Mouse (Mus musculus) layer of hippocampus, postnatal 10 days (tissue): ENCODE measurements around the gene Rnf121. TPM values are rescaled to one million over a fixed set of nuclear protein-coding genes. Genes with fewer than 3 reads are reported as not detected.

Source experiments
- DNase-seq, 2 experiments: peaks; one replicate each; pipeline ENCODE4 v3.0.0; 2021; ENCODE audit warnings: low spot score in 2 of 2
- total RNA-seq, 2 experiments: library from RNA; stranded (reverse); gene quantifications; 2 replicates each; pipeline ENCODE4 v1.2.3; 2021

Rnf121 gene
- total RNA-seq, 2 experiments from 2014 or later: 44.6 to 45.4 TPM

DNA sequence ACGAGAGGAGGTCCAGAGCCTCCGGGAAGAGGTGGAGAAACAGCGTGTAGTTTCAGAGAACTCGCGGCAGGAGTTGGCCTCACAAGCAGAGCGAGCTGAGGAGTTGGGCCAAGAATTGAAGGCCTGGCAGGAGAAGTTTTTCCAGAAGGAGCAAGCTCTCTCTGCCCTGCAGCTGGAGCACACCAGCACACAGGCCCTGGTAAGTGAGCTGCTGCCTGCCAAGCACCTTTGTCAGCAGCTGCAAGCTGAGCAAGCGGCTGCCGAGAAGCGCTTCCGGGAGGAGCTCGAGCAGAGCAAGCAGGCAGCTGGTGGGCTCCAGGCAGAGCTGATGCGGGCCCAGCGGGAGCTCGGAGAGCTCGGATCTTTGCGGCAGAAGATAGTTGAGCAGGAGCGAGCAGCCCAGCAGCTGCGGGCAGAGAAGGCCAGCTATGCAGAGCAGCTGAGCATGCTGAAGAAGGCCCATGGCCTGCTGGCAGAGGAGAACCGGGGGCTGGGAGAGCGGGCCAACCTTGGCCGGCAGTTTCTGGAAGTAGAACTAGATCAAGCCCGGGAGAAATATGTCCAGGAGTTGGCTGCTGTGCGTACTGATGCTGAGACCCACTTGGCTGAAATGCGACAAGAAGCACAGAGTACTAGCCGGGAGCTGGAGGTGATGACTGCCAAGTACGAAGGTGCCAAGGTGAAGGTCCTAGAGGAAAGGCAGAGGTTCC, 64.2 kb downstream of the Rnf121 start:
- peak; percentile 57 to 65 for DNase-seq

DNA sequence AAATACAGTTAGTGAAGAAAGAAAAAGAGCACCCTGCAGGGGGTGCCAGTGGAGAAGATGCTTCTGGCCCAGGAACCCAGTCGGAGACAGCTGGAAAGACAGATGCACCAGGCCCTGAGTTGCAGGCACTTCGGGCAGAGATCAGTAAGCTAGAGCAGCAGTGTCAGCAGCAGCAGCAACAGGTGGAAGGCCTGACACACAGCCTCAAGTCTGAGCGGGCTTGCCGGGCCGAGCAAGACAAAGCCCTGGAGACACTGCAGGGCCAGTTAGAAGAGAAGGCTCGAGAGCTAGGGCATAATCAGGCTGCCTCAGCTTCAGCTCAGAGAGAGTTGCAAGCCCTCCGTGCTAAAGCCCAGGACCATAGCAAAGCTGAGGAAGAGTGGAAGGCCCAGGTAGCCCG, 65.0 kb downstream of the Rnf121 start:
- DNase-seq: no peak

DNA sequence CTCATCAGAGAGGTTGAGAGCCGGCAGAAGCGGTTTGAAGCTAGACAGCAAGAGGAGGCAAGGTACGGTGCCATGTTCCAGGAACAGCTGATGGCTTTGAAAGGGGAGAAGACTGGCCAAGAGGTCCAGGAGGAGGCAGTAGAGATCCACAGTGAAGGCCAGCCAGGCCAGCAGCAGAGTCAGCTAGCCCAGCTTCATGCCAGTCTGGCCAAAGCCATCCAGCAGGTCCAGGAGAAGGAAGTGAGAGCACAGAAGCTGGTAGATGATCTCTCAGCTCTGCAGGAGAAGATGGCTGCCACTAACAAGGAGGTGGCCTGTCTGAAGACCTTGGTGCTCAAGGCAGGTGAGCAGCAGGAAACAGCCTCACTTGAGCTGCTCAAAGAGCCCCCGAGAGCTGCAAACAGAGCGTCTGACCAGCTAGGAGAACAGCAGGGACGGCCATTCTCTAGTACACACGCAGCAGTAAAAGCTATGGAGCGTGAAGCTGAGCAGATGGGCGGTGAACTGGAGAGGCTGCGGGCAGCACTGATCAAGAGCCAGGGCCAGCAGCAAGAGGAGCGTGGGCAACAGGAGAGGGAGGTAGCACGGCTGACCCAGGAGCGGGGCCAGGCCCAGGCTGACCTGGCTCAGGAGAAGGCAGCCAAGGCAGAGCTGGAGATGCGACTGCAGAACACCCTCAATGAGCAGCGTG, 65.7 kb downstream of the Rnf121 start:
- DNase-seq: peak in 1 of 2 experiments; percentile 36

DNA sequence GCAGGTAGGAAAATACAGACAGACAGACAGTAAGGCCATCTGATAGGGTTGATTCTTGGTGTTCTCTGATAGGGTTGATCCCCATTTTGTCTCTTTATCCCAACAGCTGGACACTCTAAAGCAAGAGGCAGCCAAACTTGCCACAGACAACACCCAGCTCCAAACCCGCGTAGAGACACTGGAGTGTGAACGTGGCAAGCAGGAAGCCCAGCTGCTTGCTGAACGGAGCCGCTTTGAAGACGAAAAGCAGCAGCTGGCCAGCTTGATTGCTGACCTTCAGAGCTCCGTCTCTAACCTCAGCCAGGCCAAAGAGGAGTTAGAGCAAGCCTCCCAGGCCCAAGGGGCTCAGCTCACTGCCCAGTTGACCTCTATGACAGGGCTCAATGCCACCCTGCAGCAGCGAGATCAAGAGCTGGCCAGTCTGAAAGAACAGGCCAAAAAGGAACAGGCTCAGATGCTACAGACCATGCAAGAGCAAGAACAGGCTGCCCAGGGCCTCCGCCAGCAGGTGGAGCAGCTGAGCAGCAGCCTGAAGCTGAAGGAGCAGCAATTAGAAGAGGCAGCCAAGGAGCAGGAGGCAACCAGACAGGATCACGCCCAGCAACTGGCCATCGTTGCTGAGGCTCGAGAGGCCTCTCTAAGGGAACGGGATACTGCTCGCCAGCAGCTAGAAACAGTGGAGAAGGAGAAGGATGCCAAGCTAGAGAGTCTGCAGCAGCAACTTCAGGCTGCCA, 66.9 kb downstream of the Rnf121 start:
- peak; percentile 83 to 90 for DNase-seq

DNA sequence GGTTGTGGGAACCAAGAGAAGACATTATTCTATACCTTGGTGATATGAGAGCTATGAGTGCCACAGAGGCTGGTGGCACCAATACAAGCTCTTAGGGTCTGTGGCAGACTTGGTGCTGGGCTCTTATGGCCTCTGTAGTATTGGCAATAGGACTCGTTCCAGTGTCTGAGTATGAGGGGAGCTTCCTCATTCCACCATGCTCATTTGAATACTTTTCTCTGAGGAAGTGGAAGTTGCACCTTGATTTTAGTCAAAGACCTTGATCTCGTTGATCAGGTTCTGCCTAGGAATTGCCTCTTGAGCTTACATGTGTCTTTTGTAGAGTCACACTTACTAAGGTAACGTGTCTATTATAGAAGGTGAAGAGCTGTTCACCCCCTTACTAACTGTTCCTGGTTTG, 71.0 kb downstream of the Rnf121 start:
- no peak for DNase-seq

DNA sequence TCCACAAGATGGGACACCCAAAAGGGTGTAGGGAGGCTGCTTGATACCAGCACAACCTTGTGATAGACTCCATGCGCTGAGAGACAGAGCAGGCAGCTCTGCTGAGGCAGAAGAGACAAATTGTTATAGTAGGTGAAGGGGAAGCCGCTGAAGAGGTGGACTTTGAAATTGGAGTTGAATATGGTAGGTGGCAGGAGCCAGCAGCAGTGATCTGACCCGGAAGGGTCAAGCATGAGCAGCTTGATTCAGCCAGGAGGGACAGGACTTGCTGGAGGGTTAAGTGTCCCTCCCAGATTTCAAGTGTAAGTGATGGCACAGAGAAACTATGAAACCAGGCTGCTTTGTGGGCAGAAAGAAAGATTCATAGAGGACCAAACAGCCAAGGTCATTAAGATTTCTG, 80.2 kb downstream of the Rnf121 start:
- DNase-seq: no peak

DNA sequence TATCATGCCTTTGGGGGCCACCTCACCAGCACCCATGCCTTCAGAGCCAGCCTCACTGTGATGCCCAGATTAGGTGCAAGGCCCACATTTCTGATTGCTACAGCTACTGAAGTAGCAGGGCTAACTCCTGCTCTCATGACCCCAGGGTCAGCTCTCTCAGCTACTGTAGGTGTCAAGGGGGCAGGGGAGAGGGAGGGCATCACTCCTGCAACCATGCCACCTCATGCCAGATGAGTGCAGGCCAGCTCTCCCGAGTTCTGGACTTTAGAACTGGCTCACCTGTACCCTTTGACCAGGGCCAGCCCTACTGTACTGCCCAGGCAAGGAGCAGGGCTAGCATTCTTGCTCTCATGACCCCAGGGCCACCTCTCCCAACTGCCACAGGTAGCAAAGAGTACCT, 82.5 kb downstream of the Rnf121 start:
- no peak for DNase-seq

DNA sequence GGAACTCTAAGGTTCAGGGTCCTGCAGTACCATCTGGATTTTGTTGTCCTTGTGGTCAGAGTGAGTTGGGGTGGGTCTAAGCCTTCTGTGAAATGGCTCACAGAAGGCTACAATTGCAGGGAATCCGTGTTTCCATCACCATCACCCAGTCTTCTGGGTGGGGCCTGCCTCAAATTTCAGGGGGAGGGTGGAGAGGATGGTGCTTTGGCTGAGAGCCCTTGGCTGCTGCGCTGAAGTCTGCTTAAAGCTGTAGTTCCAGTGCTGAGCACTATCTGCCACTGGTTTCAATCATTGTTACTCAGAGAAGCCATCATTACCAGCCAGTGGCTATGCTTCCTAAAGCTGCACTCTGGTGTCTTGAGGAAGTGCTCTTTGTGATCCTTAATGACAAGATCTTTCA, 90.8 kb downstream of the Rnf121 start:
- DNase-seq: peak; percentile 30 to 40

DNA sequence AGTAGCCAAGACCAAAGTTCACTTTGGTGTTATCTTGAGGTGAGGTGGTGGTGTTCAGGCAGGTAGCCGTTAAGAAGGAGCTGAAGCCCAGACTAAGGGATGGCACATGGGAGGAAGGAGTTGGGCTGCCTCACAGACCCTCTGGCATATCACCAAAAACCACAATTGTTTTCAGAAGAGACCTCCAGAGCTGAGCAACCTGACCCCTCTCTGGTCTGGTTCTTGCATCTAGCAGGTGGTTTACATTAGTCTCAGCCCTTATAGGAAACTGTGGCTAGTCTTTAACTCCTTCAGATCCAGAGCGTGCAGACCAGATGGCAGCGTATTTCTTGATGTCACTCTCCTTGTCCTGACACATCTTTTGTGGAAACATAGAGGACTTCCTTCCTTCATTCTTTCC, 91.5 kb downstream of the Rnf121 start:
- no peak for DNase-seq

DNA sequence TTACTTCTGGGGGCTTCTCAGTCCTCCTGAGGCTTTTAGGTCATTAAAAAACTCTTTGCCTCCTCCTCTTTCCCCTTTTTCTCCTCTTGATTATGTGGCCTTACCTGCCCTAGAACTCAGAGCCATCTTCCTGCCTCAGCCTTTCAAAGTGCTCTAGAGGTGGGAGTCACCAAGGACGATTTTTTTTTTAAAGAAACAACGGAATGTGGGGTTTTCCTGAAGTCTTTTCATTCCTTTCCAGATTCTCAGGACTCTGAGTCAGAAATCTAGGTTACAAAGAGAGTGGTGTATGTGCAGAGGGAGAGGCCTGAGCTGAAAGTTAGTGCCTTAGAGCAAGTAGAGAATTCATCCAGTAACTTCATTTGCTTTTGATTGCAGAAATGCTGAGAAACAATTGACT, 93.5 kb downstream of the Rnf121 start:
- no peak for DNase-seq

DNA sequence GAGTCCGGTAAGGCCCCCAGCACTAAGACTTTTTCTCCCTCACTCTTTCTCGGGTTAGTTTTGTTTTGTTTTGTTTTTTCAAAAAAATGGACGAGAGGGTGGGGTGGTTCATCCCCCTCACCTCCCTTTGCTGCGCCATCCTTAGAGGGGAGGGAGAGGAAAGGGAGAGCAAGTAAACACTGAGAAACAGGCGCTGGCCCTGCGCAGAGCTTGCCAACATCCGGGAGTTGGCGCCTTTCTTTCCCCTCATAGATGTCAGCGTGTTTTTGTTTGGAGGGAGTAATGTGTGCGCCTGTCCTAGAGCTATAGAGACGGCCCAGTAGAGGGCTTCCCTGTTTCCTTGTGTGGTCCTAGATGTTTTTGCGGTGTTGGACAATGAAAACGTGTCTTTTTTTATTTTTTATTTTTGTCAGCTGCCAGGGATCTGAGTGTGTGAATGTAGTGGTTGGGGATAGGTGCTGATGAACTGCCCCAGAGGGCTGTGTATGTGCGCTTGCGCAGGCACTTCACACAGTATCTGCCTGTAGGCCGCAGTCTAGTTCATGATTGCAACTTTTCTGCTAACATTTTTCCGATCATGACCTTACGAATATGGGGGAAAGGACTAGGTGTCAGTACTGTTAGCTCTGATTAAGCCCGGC, 94.3 kb downstream of the Rnf121 start:
- DNase-seq: peak; percentile 80 to 81

DNA sequence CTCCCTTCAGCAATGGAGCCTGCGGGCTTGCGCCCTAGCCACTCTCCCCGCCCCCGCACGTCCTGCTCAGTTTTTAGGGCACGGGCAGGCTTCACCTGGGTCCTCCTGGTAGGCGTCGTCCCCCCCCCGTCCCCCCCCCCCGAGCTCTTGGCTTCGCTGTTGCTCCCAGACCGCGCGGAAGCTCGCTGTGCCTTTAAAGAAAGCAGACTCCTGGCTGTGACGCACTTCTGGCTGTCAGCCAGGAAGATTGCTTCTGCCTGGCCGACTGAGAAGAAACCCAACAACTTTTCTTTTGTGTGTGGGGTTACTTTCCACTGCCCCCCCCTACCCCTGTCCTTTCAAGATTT, 94.9 kb downstream of the Rnf121 start:
- DNase-seq: peak; percentile 88

DNA sequence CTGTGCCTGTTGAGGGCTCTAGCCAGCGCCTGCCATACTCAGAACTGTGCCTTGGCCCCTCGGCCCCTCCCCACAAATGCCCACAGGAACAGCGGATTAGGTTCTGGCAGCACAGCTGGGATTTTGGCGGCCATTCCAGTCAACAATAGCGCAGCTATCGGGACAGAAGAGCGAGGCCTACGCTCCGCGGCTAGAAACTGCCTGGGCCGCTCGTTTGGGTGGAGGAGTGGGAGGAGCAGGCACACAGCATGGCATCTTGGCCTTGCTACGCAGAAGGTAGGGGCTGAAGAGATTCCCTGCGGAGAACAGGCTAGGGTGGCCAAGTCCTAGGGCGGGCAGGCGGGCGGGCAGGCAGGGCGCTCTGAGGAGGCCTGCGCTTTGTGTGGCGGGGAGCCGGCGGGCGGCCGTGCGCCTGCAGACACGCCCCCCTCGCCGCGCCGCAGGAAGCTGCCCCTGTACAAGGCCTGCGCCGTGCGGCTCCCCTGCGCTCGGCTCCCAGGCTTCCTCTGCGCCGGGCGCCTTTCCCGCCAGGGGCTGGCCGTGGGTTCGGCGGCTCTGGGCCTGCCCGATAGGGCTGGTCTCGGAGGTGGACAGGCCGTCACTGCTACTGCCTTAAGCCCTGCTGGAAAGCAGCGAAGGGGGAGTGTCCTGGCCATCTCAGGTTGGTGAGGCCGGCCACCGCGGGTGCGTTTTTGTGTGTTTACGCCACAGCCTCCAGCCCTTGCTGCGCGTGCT, 95.4 kb downstream of the Rnf121 start:
- peak; percentile 80 to 86 for DNase-seq

Other genes starting within 250 kb of the Rnf121 start
- not detected for gene Phox2a, start 247.2 kb downstream of the Rnf121 start, total RNA-seq
- gene Inppl1, start 227.2 kb downstream of the Rnf121 start, total RNA-seq: 10 to 100 TPM; 24.0 to 26.3 TPM
- 1 to 10 TPM; 1.2 to 1.3 TPM for gene Folr2, start 208.3 kb downstream of the Rnf121 start, total RNA-seq
- 10 to 100 TPM; 31.8 to 34.3 TPM for gene Anapc15, start 201.8 kb downstream of the Rnf121 start, total RNA-seq
- 10 to 100 TPM in 1 of 2 experiments, 1 to 10 TPM in 1; 1.3 to 17.2 TPM for gene Folr1, start 194.7 kb downstream of the Rnf121 start, total RNA-seq
- gene Lamtor1, start 159.6 kb downstream of the Rnf121 start, total RNA-seq: 10 to 100 TPM; 98.0 to 98.3 TPM
- under 1 TPM in 1 of 2 experiments, not detected in 1; 0.11 TPM for gene Tomt, start 159.1 kb downstream of the Rnf121 start, total RNA-seq
- gene Lrrc51, start 131.6 kb downstream of the Rnf121 start, total RNA-seq: 1 to 10 TPM; 5.2 to 6.5 TPM
- 10 to 100 TPM; 64.7 to 71.6 TPM for gene Numa1, start 131.4 kb downstream of the Rnf121 start, total RNA-seq
- 10 to 100 TPM; 11.1 to 11.9 TPM for gene Il18bp, start 46.8 kb downstream of the Rnf121 start, total RNA-seq
- gene Xndc1, start within 50 bp of the Rnf121 start, total RNA-seq: 10 to 100 TPM; 23.2 to 23.6 TPM
- 1 to 10 TPM; 1.5 to 1.9 TPM for gene Xntrpc, start 244 bp upstream of the Rnf121 start, total RNA-seq
- 1 to 10 TPM in 1 of 2 experiments, under 1 TPM in 1; 0.36 to 1.5 TPM for gene Trpc2, start 17.6 kb upstream of the Rnf121 start, total RNA-seq
- gene Art1, start 36.3 kb upstream of the Rnf121 start, total RNA-seq: not detected
- not detected for gene Art5, start 44.0 kb upstream of the Rnf121 start, total RNA-seq
- not detected for gene Chrna10, start 51.4 kb upstream of the Rnf121 start, total RNA-seq
- 10 to 100 TPM; 33.3 to 34.0 TPM for gene Nup98, start 144.7 kb upstream of the Rnf121 start, total RNA-seq
- 10 to 100 TPM; 29.9 to 34.3 TPM for gene Pgap2, start 144.7 kb upstream of the Rnf121 start, total RNA-seq
- 10 to 100 TPM; 15.8 to 16.3 TPM for gene Rhog, start 190.6 kb upstream of the Rnf121 start, total RNA-seq
- gene Stim1, start 202.3 kb upstream of the Rnf121 start, total RNA-seq: 10 to 100 TPM; 56.7 to 66.1 TPM